Mouse (Mus musculus) induced T-regulatory cell, adult 2 months (primary cell): ENCODE measurements around the gene Tceal3.
"Not testable (repeated sequence)": the region's sequence is repeated elsewhere in the genome, so short reads cannot be mapped to it uniquely, and the experiment has no call there.

Experiments used
- DNase-seq: peaks from one replicate; pipeline ENCODE4 v3.0.0-alpha.2; 2012; ENCODE audit warnings: low read depth

The Tceal3 gene

DNA sequence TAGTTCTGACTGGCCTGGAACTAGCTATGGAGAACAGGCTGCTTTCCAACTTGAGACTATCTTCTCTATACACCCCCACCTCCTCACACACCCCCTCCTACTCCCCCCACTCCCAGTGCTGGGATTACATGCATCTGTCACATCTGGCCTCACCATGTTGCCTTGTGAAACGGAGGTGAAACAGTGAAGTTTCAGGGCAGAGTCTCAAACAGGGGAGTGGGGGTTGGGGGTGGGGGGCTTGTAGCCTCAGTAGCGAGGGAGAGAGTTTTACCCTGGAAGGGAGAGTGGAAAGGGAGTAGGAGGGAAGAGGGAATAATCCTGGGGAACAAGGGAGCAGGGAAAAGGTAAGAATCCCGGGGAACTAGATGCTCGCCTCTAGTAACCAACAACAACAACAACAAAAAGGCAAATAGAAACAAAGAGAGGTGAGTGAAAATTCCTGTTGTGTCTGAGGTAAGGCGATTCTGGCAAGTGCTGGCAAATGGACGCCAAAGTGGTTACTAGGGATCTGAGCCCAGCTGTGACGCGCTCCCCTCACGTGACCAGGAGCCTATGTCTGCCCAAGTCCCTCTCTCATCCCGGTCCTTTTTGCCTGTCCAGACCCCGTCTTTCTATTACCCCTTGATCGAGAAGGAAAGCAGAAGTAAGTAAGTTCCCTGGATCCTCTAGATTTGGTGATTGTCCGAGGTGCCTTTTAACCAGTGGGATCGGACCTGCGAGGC, 117.0 kb downstream of the Tceal3 start, which contains the start of gene Tceal1:
Tceal1 (plus strand) TSS at position 537 of the 722 bp plus-strand sequence.
- no peak for DNase-seq

GRCm38 (mm10) chrX:136708168-136708681, 117.6 kb downstream of the Tceal3 start:
- DNase-seq = peak; percentile 21

DNA sequence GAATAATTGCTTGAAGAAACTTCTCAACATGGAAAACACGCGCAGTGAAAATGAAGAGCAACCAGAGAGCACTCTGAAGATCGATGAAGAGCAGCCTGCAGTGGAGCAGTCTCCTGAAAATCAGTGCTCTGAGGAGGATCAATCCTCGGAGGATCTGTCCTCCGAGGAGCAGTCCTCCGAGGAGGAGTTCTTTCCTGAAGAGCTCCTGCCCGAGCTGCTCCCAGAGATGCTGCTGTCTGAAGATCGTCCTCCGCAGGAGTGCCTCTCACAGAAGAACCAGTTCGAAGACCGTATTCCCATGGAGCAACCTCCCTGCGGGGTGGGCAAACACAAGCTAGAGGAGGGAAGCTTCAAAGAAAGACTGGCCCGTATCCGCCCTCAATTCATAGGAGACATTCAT, 118.1 kb downstream of the Tceal3 start:
- DNase-seq = no peak

GRCm38 (mm10) chrX:136714742-136715474, 124.3 kb downstream of the Tceal3 start:
- DNase-seq = not testable (repeated sequence)
